Mouse (Mus musculus): ENCODE results near the gene Hk1. TPM values are rescaled to one million over a fixed set of nuclear protein-coding genes. Genes with fewer than 3 reads are reported as not detected.

Gene Hk1
- 66.2 and 73.7 TPM in 2 replicates for polyA plus RNA-seq (2014; fragmentation: Nextera tagmentation; extraction: Ambion mirVana)

DNA sequence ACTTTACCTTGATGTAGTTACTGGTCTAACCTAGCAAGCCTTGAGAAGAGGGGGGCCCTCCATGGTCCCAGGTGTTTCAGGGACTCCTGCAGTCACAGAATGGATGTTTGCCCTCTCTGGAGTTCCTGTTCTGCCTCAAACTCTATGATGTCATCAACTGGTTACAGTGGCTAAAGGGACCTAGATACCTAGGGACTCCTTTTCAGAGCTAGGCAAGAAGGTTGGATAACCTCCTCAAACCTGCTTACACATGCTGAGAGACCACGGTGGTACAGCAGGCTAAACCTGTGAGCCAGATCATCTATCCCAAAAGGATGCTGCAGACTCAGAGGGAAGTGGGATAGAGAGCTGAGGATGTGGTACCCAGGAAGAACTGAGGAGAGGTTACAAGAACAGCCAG, at the start of gene Hk1:
Gene Hk1, minus strand, starts transcription at position 101 of the 400 bp plus-strand sequence.
- H3K36me3 ChIP-seq (ENCODE audit: control insufficient read depth, insufficient read depth, low read length), result no peaks in the 10 kb centered on the region
- H3K9me3 ChIP-seq (ENCODE audit: control insufficient read depth, low read length), result no peaks in the 10 kb centered on the region
- no peaks in the 10 kb centered on the region for H3K27me3 ChIP-seq (ENCODE audit: control insufficient read depth, insufficient read depth, low read length)
- no peak within 1 kb of the TSS for H3K9ac ChIP-seq (replicated peaks; ENCODE audit: low read length)
- DNase-seq (no peak), ATAC-seq (ENCODE audit: low FRiP score, low TSS enrichment) (no peak)
- H3K4me1 ChIP-seq (ENCODE audit: control insufficient read depth, insufficient read depth, low read length), result no peaks in the 10 kb centered on the region
- H3K4me3 ChIP-seq (replicated peaks; ENCODE audit: low read depth, low read length), result no peak within 1 kb of the TSS
- H3K27ac ChIP-seq (replicated peaks; ENCODE audit: low read depth, low read length), result no peak within 1 kb of the TSS
- H3K4me2 ChIP-seq (ENCODE audit: low read length), result no peak within 1 kb of the TSS
- 91% methylated on average over 1 of the region's 1 CpGs for WGBS

DNA sequence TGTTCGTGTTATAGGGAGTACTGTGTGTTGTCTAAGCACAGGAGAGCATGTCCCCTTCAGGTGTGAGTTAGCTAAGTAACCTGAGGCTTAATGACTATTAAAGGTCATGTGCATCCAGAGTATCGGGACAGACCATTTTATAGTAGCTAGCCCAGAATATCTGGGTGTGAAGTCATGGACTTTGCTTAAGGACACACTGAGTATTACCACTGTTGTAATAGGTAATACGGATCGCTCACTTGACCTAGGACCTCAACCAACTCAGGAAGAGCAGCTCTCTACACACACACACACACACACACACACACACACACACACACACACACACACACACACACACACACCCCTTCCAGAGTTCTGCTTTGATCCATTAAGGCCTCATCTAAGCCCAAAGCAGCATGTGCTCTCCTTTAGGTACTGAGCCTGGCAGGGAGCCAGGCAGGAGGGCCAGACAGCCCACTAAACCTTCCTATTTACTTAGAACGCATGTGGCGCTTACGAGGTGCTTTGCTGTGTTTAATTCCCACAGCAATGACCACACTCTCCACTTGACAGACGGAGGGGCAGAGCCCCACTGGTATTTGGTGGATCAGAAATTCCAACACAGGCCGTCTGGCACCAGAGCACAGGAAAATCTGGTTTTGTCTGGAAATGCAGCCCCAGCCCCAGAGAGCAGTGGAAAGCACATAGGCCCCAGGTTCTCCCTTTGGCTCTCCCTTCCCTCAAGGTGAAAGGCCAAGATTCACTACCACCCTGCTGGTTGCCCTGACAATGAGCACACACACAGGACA, 45.6 kb upstream of the Hk1 start:
- WGBS, result 49% methylated on average over 9 of the region's 9 CpGs
- Histone ChIP-seq H3K4me1 (ENCODE audit: control insufficient read depth, insufficient read depth, low read length) (no peaks in the 10 kb centered on the region), H3K27me3 (ENCODE audit: control insufficient read depth, insufficient read depth, low read length) (no peaks in the 10 kb centered on the region), H3K9ac (replicated peaks; ENCODE audit: low read length) (no peak overlapping the region), H3K9me3 (ENCODE audit: control insufficient read depth, low read length) (no peaks in the 10 kb centered on the region), H3K4me3 (replicated peaks; ENCODE audit: low read depth, low read length) (no peak overlapping the region), H3K4me2 (ENCODE audit: low read length) (no peak overlapping the region), H3K27ac (replicated peaks; ENCODE audit: low read depth, low read length) (no peak overlapping the region), H3K36me3 (ENCODE audit: control insufficient read depth, insufficient read depth, low read length) (peaks cover 27% of the 10 kb centered on the region)
- ATAC-seq (ENCODE audit: low FRiP score, low TSS enrichment) (no peak), DNase-seq (peak; percentile 28)

DNA sequence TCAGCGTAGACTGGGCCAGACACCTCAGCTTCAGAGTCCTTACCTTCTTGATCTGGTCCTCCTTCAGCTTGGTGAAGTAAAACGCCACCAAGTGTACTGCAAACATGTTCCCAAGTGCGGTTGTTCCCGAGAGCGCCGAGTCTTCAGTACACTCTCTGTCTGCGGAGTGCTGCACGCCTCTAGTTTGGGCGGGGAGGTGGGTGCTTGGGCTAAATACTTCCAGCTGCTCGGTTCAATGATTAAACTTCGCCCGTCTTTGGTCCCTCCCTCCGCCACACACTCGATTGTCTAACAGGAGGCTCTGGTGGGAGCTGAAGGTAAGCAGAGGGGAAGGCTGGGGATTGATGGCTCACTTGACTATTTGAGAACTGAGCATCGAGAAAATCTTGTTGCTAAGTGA, 42.5 kb upstream of the Hk1 start, which contains the start of gene Hkdc1:
Gene Hkdc1, minus strand, starts transcription at position 237 of the 400 bp plus-strand sequence.
- Histone ChIP-seq H3K4me3 (replicated peaks; ENCODE audit: low read depth, low read length) (no peak within 1 kb of the TSS), H3K27me3 (ENCODE audit: control insufficient read depth, insufficient read depth, low read length) (no peaks in the 10 kb centered on the region), H3K9ac (replicated peaks; ENCODE audit: low read length) (no peak within 1 kb of the TSS), H3K9me3 (ENCODE audit: control insufficient read depth, low read length) (no peaks in the 10 kb centered on the region), H3K4me2 (ENCODE audit: low read length) (no peak within 1 kb of the TSS), H3K4me1 (ENCODE audit: control insufficient read depth, insufficient read depth, low read length) (no peaks in the 10 kb centered on the region), H3K36me3 (ENCODE audit: control insufficient read depth, insufficient read depth, low read length) (no peaks in the 10 kb centered on the region), H3K27ac (replicated peaks; ENCODE audit: low read depth, low read length) (no peak within 1 kb of the TSS)
- DNase-seq, result no peak
- no peak for ATAC-seq (ENCODE audit: low FRiP score, low TSS enrichment)
- 45% methylated on average over 15 of the region's 15 CpGs for WGBS

DNA sequence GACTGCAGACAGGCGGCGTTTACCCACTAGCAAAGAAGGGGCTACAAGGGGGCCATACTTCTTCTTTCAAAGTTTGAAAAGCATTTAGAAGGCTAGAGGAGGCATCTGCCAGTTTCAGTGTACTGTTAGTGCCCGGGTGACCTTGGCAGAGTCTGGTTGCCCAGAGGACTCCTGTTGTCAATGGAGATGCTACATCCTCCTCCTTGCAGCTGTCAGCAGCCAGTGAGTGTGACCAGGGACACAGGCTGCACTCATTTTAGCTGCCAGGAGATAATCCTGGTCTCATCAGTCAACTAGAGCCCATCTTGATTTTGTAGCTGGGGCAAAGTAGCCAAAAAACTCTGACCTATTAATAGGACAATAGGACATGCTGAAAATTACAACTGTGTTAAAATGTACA, 41.4 kb upstream of the Hk1 start:
- no peaks in the 10 kb centered on the region for H3K27me3 ChIP-seq (ENCODE audit: control insufficient read depth, insufficient read depth, low read length)
- H3K9ac ChIP-seq (replicated peaks; ENCODE audit: low read length), result no peak overlapping the region
- no peak overlapping the region for H3K4me3 ChIP-seq (replicated peaks; ENCODE audit: low read depth, low read length)
- H3K4me2 ChIP-seq (ENCODE audit: low read length), result no peak overlapping the region
- ATAC-seq (ENCODE audit: low FRiP score, low TSS enrichment), result no peak
- WGBS, result 84% methylated on average over 3 of the region's 3 CpGs
- no peaks in the 10 kb centered on the region for H3K4me1 ChIP-seq (ENCODE audit: control insufficient read depth, insufficient read depth, low read length)
- no peak for DNase-seq
- H3K27ac ChIP-seq (replicated peaks; ENCODE audit: low read depth, low read length), result no peak overlapping the region
- no peaks in the 10 kb centered on the region for H3K9me3 ChIP-seq (ENCODE audit: control insufficient read depth, low read length)
- no peaks in the 10 kb centered on the region for H3K36me3 ChIP-seq (ENCODE audit: control insufficient read depth, insufficient read depth, low read length)

DNA sequence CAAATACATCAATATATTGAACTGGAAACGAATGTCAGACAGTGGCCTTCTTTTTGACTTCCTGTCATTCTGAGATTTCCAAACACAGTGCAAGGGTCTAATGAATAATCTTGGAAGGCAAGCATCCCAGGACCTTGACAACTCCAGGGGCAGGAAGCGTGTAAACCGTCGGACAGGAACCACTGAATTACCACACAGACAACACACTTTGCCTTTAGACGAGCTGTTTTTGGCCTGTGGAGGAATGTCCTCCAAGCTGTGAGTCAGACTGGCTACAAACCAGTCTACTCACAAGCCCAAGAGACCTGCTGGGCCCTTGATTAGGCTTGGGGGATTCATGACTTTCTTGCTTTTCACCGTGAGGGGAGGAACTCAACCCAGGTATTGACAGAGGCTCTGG, 40.7 kb upstream of the Hk1 start:
- Histone ChIP-seq H3K27ac (replicated peaks; ENCODE audit: low read depth, low read length) (no peak overlapping the region), H3K4me3 (replicated peaks; ENCODE audit: low read depth, low read length) (no peak overlapping the region), H3K4me2 (ENCODE audit: low read length) (no peak overlapping the region), H3K4me1 (ENCODE audit: control insufficient read depth, insufficient read depth, low read length) (no peaks in the 10 kb centered on the region), H3K9ac (replicated peaks; ENCODE audit: low read length) (no peak overlapping the region), H3K36me3 (ENCODE audit: control insufficient read depth, insufficient read depth, low read length) (no peaks in the 10 kb centered on the region), H3K27me3 (ENCODE audit: control insufficient read depth, insufficient read depth, low read length) (no peaks in the 10 kb centered on the region), H3K9me3 (ENCODE audit: control insufficient read depth, low read length) (no peaks in the 10 kb centered on the region)
- WGBS, result 73% methylated on average over 6 of the region's 6 CpGs
- ATAC-seq (ENCODE audit: low FRiP score, low TSS enrichment), result no peak
- no peak for DNase-seq

DNA sequence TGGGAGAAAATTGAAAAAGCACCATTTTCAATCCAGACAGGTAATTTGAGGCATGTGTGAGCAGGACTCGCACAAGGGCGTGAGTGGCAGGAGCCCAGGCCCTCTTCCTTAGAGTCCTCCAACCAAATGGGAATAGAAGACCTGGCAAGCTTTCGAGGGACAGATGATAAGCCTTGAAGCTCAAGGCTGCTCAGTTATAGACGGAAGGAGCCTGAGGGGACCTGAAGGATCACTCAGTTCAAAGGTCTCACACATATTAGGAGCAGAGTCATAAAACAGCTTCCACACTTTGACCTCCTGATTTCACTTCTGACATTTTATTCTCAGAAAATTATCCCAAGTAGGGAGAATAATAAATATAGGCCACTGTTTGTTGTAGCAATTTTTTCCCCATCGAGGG, 39.7 kb upstream of the Hk1 start:
- WGBS, result 88% methylated on average over 5 of the region's 5 CpGs

DNA sequence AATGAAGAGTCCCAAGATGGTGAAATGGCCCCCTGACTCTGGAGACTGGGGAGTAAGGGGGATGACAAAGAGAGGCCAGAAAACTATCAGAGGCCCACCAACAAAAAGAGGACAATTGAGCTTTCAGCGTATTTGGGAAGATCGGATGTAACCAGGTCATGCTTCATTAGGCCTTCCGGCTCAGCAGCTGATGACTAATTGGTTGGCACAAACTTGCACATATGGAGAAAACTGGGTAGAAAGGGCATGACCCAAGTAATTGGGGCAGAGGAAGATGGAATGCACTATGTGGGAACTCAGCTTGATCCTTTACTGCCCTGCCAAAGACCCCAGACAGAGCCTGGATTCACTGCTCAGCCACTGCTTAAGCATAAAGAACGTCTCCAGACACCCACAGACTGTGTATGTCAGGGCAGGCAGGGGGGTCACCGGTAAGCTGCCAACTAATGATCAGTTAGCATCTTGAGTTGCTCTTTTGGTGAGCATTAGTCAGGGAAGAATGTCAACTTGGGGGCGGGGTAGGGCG, 39.2 kb upstream of the Hk1 start:
- H3K4me3 ChIP-seq (replicated peaks; ENCODE audit: low read depth, low read length), result no peak overlapping the region
- no peaks in the 10 kb centered on the region for H3K4me1 ChIP-seq (ENCODE audit: control insufficient read depth, insufficient read depth, low read length)
- H3K9ac ChIP-seq (replicated peaks; ENCODE audit: low read length), result no peak overlapping the region
- no peak overlapping the region for H3K4me2 ChIP-seq (ENCODE audit: low read length)
- no peaks in the 10 kb centered on the region for H3K9me3 ChIP-seq (ENCODE audit: control insufficient read depth, low read length)
- WGBS, result 65% methylated on average over 7 of the region's 7 CpGs
- H3K27ac ChIP-seq (replicated peaks; ENCODE audit: low read depth, low read length), result no peak overlapping the region
- ATAC-seq (ENCODE audit: low FRiP score, low TSS enrichment), result no peak
- DNase-seq, result no peak
- no peaks in the 10 kb centered on the region for H3K27me3 ChIP-seq (ENCODE audit: control insufficient read depth, insufficient read depth, low read length)
- H3K36me3 ChIP-seq (ENCODE audit: control insufficient read depth, insufficient read depth, low read length), result no peaks in the 10 kb centered on the region

More for the DNA sequence above, 39.7 kb upstream of the Hk1 start:
- DNase-seq (no peak), ATAC-seq (ENCODE audit: low FRiP score, low TSS enrichment) (no peak)
- Histone ChIP-seq H3K9ac (replicated peaks; ENCODE audit: low read length) (no peak overlapping the region), H3K27ac (replicated peaks; ENCODE audit: low read depth, low read length) (no peak overlapping the region), H3K27me3 (ENCODE audit: control insufficient read depth, insufficient read depth, low read length) (no peaks in the 10 kb centered on the region), H3K36me3 (ENCODE audit: control insufficient read depth, insufficient read depth, low read length) (no peaks in the 10 kb centered on the region), H3K4me1 (ENCODE audit: control insufficient read depth, insufficient read depth, low read length) (no peaks in the 10 kb centered on the region), H3K4me3 (replicated peaks; ENCODE audit: low read depth, low read length) (no peak overlapping the region), H3K4me2 (ENCODE audit: low read length) (no peak overlapping the region), H3K9me3 (ENCODE audit: control insufficient read depth, low read length) (no peaks in the 10 kb centered on the region)

DNA sequence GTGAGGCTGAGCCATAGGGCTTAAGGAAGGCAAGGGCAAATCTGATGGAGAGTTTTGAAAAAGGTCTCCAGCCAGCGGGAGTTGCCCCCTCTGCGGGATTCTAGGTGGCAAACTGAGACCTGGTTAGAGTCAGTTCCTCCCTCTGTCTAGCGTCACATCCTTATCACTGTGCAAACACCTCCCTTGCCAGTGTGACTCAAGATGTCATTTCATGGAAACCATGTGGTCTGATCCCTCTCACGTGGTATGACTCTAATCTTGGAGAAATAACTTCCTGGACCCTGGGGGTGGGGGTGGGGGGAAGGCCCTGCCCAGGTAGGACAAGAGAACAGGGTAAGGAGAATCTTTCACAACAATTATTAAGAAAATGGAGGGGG, 33.9 kb upstream of the Hk1 start:
- no peaks in the 10 kb centered on the region for H3K27me3 ChIP-seq (ENCODE audit: control insufficient read depth, insufficient read depth, low read length)
- H3K9ac ChIP-seq (replicated peaks; ENCODE audit: low read length), result no peak overlapping the region
- H3K9me3 ChIP-seq (ENCODE audit: control insufficient read depth, low read length), result no peaks in the 10 kb centered on the region
- no peak overlapping the region for H3K4me2 ChIP-seq (ENCODE audit: low read length)
- WGBS, result 58% methylated on average over 4 of the region's 4 CpGs
- H3K4me1 ChIP-seq (ENCODE audit: control insufficient read depth, insufficient read depth, low read length), result no peaks in the 10 kb centered on the region
- H3K36me3 ChIP-seq (ENCODE audit: control insufficient read depth, insufficient read depth, low read length), result no peaks in the 10 kb centered on the region
- H3K27ac ChIP-seq (replicated peaks; ENCODE audit: low read depth, low read length), result no peak overlapping the region
- no peak overlapping the region for H3K4me3 ChIP-seq (replicated peaks; ENCODE audit: low read depth, low read length)
- no peak for ATAC-seq (ENCODE audit: low FRiP score, low TSS enrichment)
- no peak for DNase-seq
